Mouse (Mus musculus) stomach, postnatal 0 days (tissue): Measurements from ENCODE around the gene AY074887.

ENCODE experiments used
- CTCF ChIP-seq: IDR thresholded peaks from 2 replicates; pipeline ENCODE4 v1.5.1; 2016; ENCODE audit warnings: antibody characterized with exemption, low read depth, mild to moderate bottlenecking, moderate library complexity
- EP300 ChIP-seq: optimal IDR thresholded peaks from 2 replicates; pipeline ENCODE3; 2016; ENCODE audit warnings: antibody characterized with exemption

DNA sequence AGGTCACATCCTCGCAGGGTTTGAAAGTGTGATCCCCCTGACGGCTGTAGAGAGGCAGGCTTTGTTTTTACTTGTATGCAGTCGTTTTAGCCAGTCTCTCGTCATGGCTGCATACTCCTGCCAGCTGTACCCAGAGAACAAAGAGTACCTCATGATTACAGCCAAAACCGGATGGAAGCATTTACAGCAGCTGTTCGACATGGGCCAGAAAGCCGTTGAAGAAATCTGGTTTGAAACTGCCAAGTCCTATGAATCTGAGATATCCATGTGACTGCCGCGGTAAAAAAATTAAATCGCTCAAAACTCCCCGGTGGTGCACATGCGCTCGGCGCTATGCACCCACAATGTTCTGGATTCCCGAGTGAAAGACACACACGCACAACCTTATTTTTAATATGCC, 4.5 kb downstream of the AY074887 start:
- TF ChIP-seq CTCF (no peak), EP300 (no peak)
